In genomic region chr1:64878795-64879240, GRCm38 (mm10) we compare ENCODE assay signal across 12 mouse cellular contexts.
A peak's percentile ranks its signal among the peaks of the same experiment; 100 is the strongest.
DNase-seq lines count a peak whose midpoint lies in the region; ATAC-seq lines count a peak whose summit lies in the region.
"Had no signal": no experiment of that assay in that cellular context is flagged by ENCODE, and none has a peak within 500 bp of the region (broad histone marks: within the 10 kb centered on the region; RNA-seq: fewer than 3 reads in every experiment).

No protein-coding gene starts in this region.

- no peak for ATAC-seq in erythroblast, adult 5-6 weeks (replicated peaks; ENCODE audit: low FRiP score, poor library complexity, severe bottlenecking)
- ATAC-seq: liver, embryonic 12.5 days had no signal

- peak; percentile 44 to 55 for DNase-seq in kidney, postnatal 4 days
- DNase-seq in kidney, postnatal 25 days = no peak
- peak; percentile 44 for DNase-seq in embryo, embryonic 10.5 days (ENCODE audit: low spot score)
- DNase-seq in hindlimb bud, embryonic 11.5 days (ENCODE audit: extremely low spot score, low read depth, low spot score) = peak; percentile 69
- DNase-seq in mesoderm, embryonic 11.5 days (ENCODE audit: low read depth, low spot score) = peak; percentile 32
- DNase-seq in layer of hippocampus, adult 9-10 months (ENCODE audit: low spot score) = no peak
- DNase-seq: cerebellum, adult 2 months; heart, adult 18-20 months; layer of hippocampus, adult 9-11 months; right cerebral cortex, postnatal 14 days had no signal

Comparison
In these comparisons a context has a peak if more than half of its experiments do, and no peak if none do; other contexts are left out.
1. DNase-seq: peak in kidney, postnatal 4 days (2 of 2), embryo, embryonic 10.5 days (single experiment), hindlimb bud, embryonic 11.5 days (single experiment) and mesoderm, embryonic 11.5 days (single experiment); none in kidney, postnatal 25 days (0 of 2) and layer of hippocampus, adult 9-10 months (single experiment).